Mouse (Mus musculus) stomach, embryonic 16.5 days (tissue): ENCODE measurements around the gene Gm11639. TPM values are rescaled to one million over a fixed set of nuclear protein-coding genes. Genes with fewer than 3 reads are reported as not detected.
"Not testable (repeated sequence)": the region's sequence is repeated elsewhere in the genome, so short reads cannot be mapped to it uniquely, and the experiment has no call there.

Experiments
- ATAC-seq: fragments of 200-750 bp; cut with Nextera tagmentation; 2 replicates; pipeline ENCODE4 v1.8.0; 2017; ENCODE audit warnings: moderate number of reproducible peaks, moderate TSS enrichment; ENCODE audit not compliant: insufficient read depth, low FRiP score
- H3K27ac ChIP-seq: fragments of 300-500 bp; sonication (generic); 2 replicates; pipeline ENCODE4 v1.5.1; 2014; ENCODE audit warnings: low read length
- H3K27me3 ChIP-seq: fragments of 300-500 bp; sonication (generic); 2 replicates; pipeline ENCODE4 v1.6.1; 2014; ENCODE audit warnings: low read length, control low read depth, mixed read lengths; ENCODE audit not compliant: control insufficient read depth, insufficient read depth
- H3K36me3 ChIP-seq: fragments of 300-500 bp; sonication (generic); 2 replicates; pipeline ENCODE4 v1.6.1; 2014; ENCODE audit warnings: low read length; ENCODE audit not compliant: control insufficient read depth, insufficient read depth
- H3K4me1 ChIP-seq: fragments of 300-500 bp; sonication (generic); 2 replicates; pipeline ENCODE4 v1.6.1; 2014; ENCODE audit warnings: low read length, control low read depth, mixed read lengths; ENCODE audit not compliant: control insufficient read depth, insufficient read depth
- H3K4me2 ChIP-seq: fragments of 300-500 bp; sonication (generic); 2 replicates; pipeline ENCODE4 v1.6.1; 2014; ENCODE audit warnings: low read depth, low read length, mixed read lengths
- H3K4me3 ChIP-seq: fragments of 300-500 bp; sonication (generic); replicated peaks from 2 replicates; pipeline ENCODE4 v1.5.1; 2014; ENCODE audit warnings: mild to moderate bottlenecking, low read length
- H3K9ac ChIP-seq: fragments of 300-500 bp; sonication (generic); 2 replicates; pipeline ENCODE4 v1.6.1; 2014; ENCODE audit warnings: low read length
- H3K9me3 ChIP-seq: fragments of 300-500 bp; sonication (generic); replicated peaks from 2 replicates; pipeline ENCODE4 v1.6.1; 2016; ENCODE audit warnings: low read length, control low read depth; ENCODE audit not compliant: control insufficient read depth
- WGBS: fragments of 180-500 bp; shearing (Covaris S2); extraction: QIAGEN DNeasy Blood & Tissue Kit; methylation state at CpG from one replicate; pipeline ENCODE4 v1.1.7; 2014; 5-methylcytosine and 5-hydroxymethylcytosine counted together
- polyA plus RNA-seq: library from polyadenylated mRNA; unstranded; fragments of >200 nt; fragmentation: Nextera tagmentation; extraction: Ambion mirVana; gene quantifications from 2 replicates; pipeline ENCODE4 v1.2.1, GENCODE M21; 2015

The Gm11639 gene
- polyA plus RNA-seq, 1 experiment from 2014 or later: 0.01 TPM

- not testable (repeated sequence) for H3K4me2 ChIP-seq, ATAC-seq, H3K27me3 ChIP-seq, H3K4me3 ChIP-seq, H3K27ac ChIP-seq, H3K9ac ChIP-seq, H3K4me1 ChIP-seq, H3K9me3 ChIP-seq
- 96% methylated on average over 7 of the region's 8 CpGs for WGBS
- peaks cover 12% of the 10 kb centered on the region for H3K36me3 ChIP-seq
These were observed 455.0 kb downstream of the Gm11639 start for GRCm38 (mm10) chr11:105140512-105140911.

- 93% methylated on average over 5 of the region's 5 CpGs for WGBS
- Histone ChIP-seq H3K4me2 (no peak overlapping the region), H3K9ac (no peak overlapping the region), H3K36me3 (peaks cover 8% of the 10 kb centered on the region), H3K27me3 (no peaks in the 10 kb centered on the region), H3K9me3 (no peaks in the 10 kb centered on the region), H3K4me3 (no peak overlapping the region), H3K4me1 (no peaks in the 10 kb centered on the region), H3K27ac (no peak overlapping the region)
- no peak for ATAC-seq
These were observed 455.6 kb downstream of the Gm11639 start for GRCm38 (mm10) chr11:105141115-105141514.

- no peaks in the 10 kb centered on the region for H3K27me3 ChIP-seq
- H3K27ac ChIP-seq: no peak overlapping the region
- ATAC-seq: no peak
- peaks cover 8% of the 10 kb centered on the region for H3K36me3 ChIP-seq
- no peaks in the 10 kb centered on the region for H3K9me3 ChIP-seq
- no peaks in the 10 kb centered on the region for H3K4me1 ChIP-seq
- no peak overlapping the region for H3K9ac ChIP-seq
- H3K4me2 ChIP-seq: no peak overlapping the region
- no peak overlapping the region for H3K4me3 ChIP-seq
These were observed 458.1 kb downstream of the Gm11639 start for GRCm38 (mm10) chr11:105143564-105143963.

GRCm38 (mm10) chr11:105144084-105144483 lies 458.6 kb downstream of the Gm11639 start:
- Histone ChIP-seq H3K27me3 (no peaks in the 10 kb centered on the region), H3K36me3 (peaks cover 8% of the 10 kb centered on the region), H3K9ac (no peak overlapping the region), H3K27ac (no peak overlapping the region), H3K9me3 (no peaks in the 10 kb centered on the region), H3K4me3 (no peak overlapping the region), H3K4me2 (no peak overlapping the region), H3K4me1 (no peaks in the 10 kb centered on the region)
- WGBS: 85% methylated on average over 3 of the region's 3 CpGs
- no peak for ATAC-seq

GRCm38 (mm10) chr11:105144508-105145210 lies 459.2 kb downstream of the Gm11639 start:
- no peak for ATAC-seq
- Histone ChIP-seq H3K4me1 (no peaks in the 10 kb centered on the region), H3K27ac (no peak overlapping the region), H3K9me3 (no peaks in the 10 kb centered on the region), H3K4me2 (no peak overlapping the region), H3K4me3 (no peak overlapping the region), H3K9ac (no peak overlapping the region), H3K36me3 (peaks cover 4% of the 10 kb centered on the region), H3K27me3 (no peaks in the 10 kb centered on the region)
- WGBS: 67% methylated on average over 11 of the region's 11 CpGs

GRCm38 (mm10) chr11:105145211-105145610 lies 459.7 kb downstream of the Gm11639 start:
- no peak overlapping the region for H3K27ac ChIP-seq
- H3K4me3 ChIP-seq: no peak overlapping the region
- ATAC-seq: no peak
- H3K9ac ChIP-seq: no peak overlapping the region
- H3K36me3 ChIP-seq: 0 out of 2 replicates have a peak, but pooled peaks cover 2% of the 10 kb centered on the region
- WGBS: 72% methylated on average over 10 of the region's 10 CpGs
- H3K4me2 ChIP-seq: no peak overlapping the region
- H3K9me3 ChIP-seq: no peaks in the 10 kb centered on the region
- no peaks in the 10 kb centered on the region for H3K4me1 ChIP-seq
- no peaks in the 10 kb centered on the region for H3K27me3 ChIP-seq

GRCm38 (mm10) chr11:105146593-105146992 lies 461.1 kb downstream of the Gm11639 start, which contains the start of gene Gm10842:
Gene Gm10842 (plus strand): TSS chr11:105146893.
- WGBS: 75% methylated on average over 3 of the region's 3 CpGs
- no peak within 1 kb of the TSS for H3K27ac ChIP-seq
- no peak within 1 kb of the TSS for H3K4me2 ChIP-seq
- no peak for ATAC-seq
- H3K9ac ChIP-seq: no peak within 1 kb of the TSS
- no peaks in the 10 kb centered on the region for H3K27me3 ChIP-seq
- no peaks in the 10 kb centered on the region for H3K9me3 ChIP-seq
- H3K36me3 ChIP-seq: 0 out of 2 replicates have a peak, but pooled peaks cover 2% of the 10 kb centered on the region
- H3K4me3 ChIP-seq: no peak within 1 kb of the TSS
- H3K4me1 ChIP-seq: no peaks in the 10 kb centered on the region

- H3K4me2 ChIP-seq: no peak overlapping the region
- H3K27ac ChIP-seq: no peak overlapping the region
- H3K4me3 ChIP-seq: no peak overlapping the region
- no peaks in the 10 kb centered on the region for H3K36me3 ChIP-seq
- H3K4me1 ChIP-seq: peaks cover 14% of the 10 kb centered on the region
- WGBS: 55% methylated on average over 3 of the region's 3 CpGs
- no peaks in the 10 kb centered on the region for H3K27me3 ChIP-seq
- H3K9me3 ChIP-seq: no peaks in the 10 kb centered on the region
- ATAC-seq: no peak
- no peak overlapping the region for H3K9ac ChIP-seq
These were observed 463.8 kb downstream of the Gm11639 start for GRCm38 (mm10) chr11:105149353-105149752.

GRCm38 (mm10) chr11:105149766-105150165 lies 464.3 kb downstream of the Gm11639 start:
- Histone ChIP-seq H3K4me1 (peaks cover 14% of the 10 kb centered on the region), H3K27me3 (no peaks in the 10 kb centered on the region), H3K4me2 (no peak overlapping the region), H3K4me3 (no peak overlapping the region), H3K36me3 (no peaks in the 10 kb centered on the region), H3K9me3 (no peaks in the 10 kb centered on the region), H3K9ac (no peak overlapping the region), H3K27ac (no peak overlapping the region)
- no peak for ATAC-seq
- WGBS: 94% methylated on average over 1 of the region's 1 CpGs
